ENCODE assay signal across 32 mouse cellular contexts in genomic region chrX:139357639-139358260, GRCm38 (mm10). TPM values are rescaled to one million over a fixed set of nuclear protein-coding genes. Genes with fewer than 3 reads are reported as not detected.
A peak's percentile ranks its signal among the peaks of the same experiment; 100 is the strongest.
DNase-seq lines count a peak whose midpoint lies in the region; ATAC-seq and TF ChIP-seq lines count a peak whose summit lies in the region.
"Had no signal": no experiment of that assay in that cellular context is flagged by ENCODE, and none has a peak within 500 bp of the region (broad histone marks: within the 10 kb centered on the region; RNA-seq: fewer than 3 reads in every experiment).

No protein-coding gene starts in this region.

- peak; percentile 22 for DNase-seq in kidney, adult 2 months
- DNase-seq in R1 (ENCODE audit: low read depth, low spot score) = peak; percentile 92
- DNase-seq in kidney, postnatal 4 days = peak; percentile 2 to 7
- DNase-seq in lung, postnatal 10 days = peak; percentile 1
- no peak for DNase-seq in yolk sac, embryonic 10.5 days (ENCODE audit: low spot score)
- no peak for DNase-seq in heart, adult 11 months
- no peak for DNase-seq in heart, postnatal 25 days (ENCODE audit: low spot score)
- DNase-seq: adrenal gland, postnatal 36 days; cerebellum, postnatal 14 days; gastrocnemius, postnatal 10 days; liver, embryonic 13.5 days; right cerebral cortex, adult 18-20 months; thymus, adult 18-20 months; thymus, postnatal 36 days had no signal

- H3K9ac ChIP-seq in kidney, embryonic 16.5 days (replicated peaks; ENCODE audit: low read length) = no peak overlapping the region
- H3K9ac ChIP-seq: embryonic facial prominence, embryonic 13.5 days; forebrain, embryonic 13.5 days; liver, embryonic 13.5 days had no signal

- H3K4me2 ChIP-seq in kidney, embryonic 16.5 days (replicated peaks; ENCODE audit: low read depth, low read length) = no peak overlapping the region
- H3K4me2 ChIP-seq: embryonic facial prominence, embryonic 13.5 days; forebrain, embryonic 13.5 days; heart, embryonic 11.5 days; liver, embryonic 13.5 days; midbrain, embryonic 11.5 days had no signal

- TF ChIP-seq CTCF in kidney, adult 2 months (conservative IDR thresholded peaks at IDR 0.05; ENCODE audit: insufficient read depth, insufficient read length, low read depth, low read length) = no peak

- H3K36me3 ChIP-seq in kidney, adult 2 months (ENCODE audit: control insufficient read depth, insufficient read depth, low read length) = no peaks in the 10 kb centered on the region
- H3K36me3 ChIP-seq in kidney, embryonic 16.5 days (ENCODE audit: insufficient read depth, low read length) = no peaks in the 10 kb centered on the region
- H3K36me3 ChIP-seq: embryonic facial prominence, embryonic 13.5 days; hindbrain, embryonic 10.5 days; liver, embryonic 13.5 days had no signal

- TF ChIP-seq POLR2A in kidney, adult 2 months (IDR thresholded peaks at IDR 0.05; ENCODE audit: low read depth, low read length) = no peak

- no peaks in the 10 kb centered on the region for H3K9me3 ChIP-seq in kidney, embryonic 16.5 days (ENCODE audit: low read length)
- H3K9me3 ChIP-seq: embryonic facial prominence, embryonic 13.5 days; forebrain, embryonic 13.5 days; hindbrain, embryonic 10.5 days; liver, embryonic 13.5 days had no signal

- 48% methylated on average over 7 of the region's 7 CpGs for WGBS in kidney, adult 2 months
- 56% methylated on average over 7 of the region's 7 CpGs for WGBS in kidney, embryonic 16.5 days

- H3K27ac ChIP-seq in kidney, adult 2 months (ENCODE audit: insufficient read depth, low read depth, low read length) = no peak overlapping the region
- no peak overlapping the region for H3K27ac ChIP-seq in kidney, embryonic 16.5 days (ENCODE audit: low read length)
- H3K27ac ChIP-seq: embryonic facial prominence, embryonic 13.5 days; forebrain, embryonic 13.5 days; hindbrain, embryonic 10.5 days; left cerebral cortex, adult 2 months; liver, embryonic 13.5 days; macrophage had no signal

- H3K4me1 ChIP-seq in kidney, adult 2 months (ENCODE audit: control insufficient read depth, insufficient read depth, low read length) = 0 out of 2 replicates have a peak, but pooled peaks cover 2% of the 10 kb centered on the region
- no peaks in the 10 kb centered on the region for H3K4me1 ChIP-seq in kidney, embryonic 16.5 days (ENCODE audit: insufficient read depth, low read length)
- H3K4me1 ChIP-seq: embryonic facial prominence, embryonic 13.5 days; forebrain, embryonic 13.5 days; hindbrain, embryonic 10.5 days; liver, embryonic 13.5 days had no signal

- no peaks in the 10 kb centered on the region for H3K27me3 ChIP-seq in kidney, adult 2 months (replicated peaks; ENCODE audit: control insufficient read depth, insufficient read depth, low read length)
- H3K27me3 ChIP-seq in kidney, embryonic 16.5 days (ENCODE audit: insufficient read depth, low read length) = peaks cover 11% of the 10 kb centered on the region; the same call in 1 of the 2 replicates
- H3K27me3 ChIP-seq: forebrain, embryonic 13.5 days; liver, embryonic 13.5 days had no signal

- intact Hi-C loops in heart, postnatal 25 days (cut with DNase I) = no loop called here

- no peak overlapping the region for H3K4me3 ChIP-seq in kidney, adult 2 months (ENCODE audit: insufficient read depth, low read depth, low read length)
- no peak overlapping the region for H3K4me3 ChIP-seq in kidney, embryonic 16.5 days (ENCODE audit: low read length)
- H3K4me3 ChIP-seq: embryonic facial prominence, embryonic 13.5 days; forebrain, embryonic 13.5 days; hindbrain, embryonic 10.5 days; left cerebral cortex, adult 2 months; liver, embryonic 13.5 days had no signal

- ATAC-seq in kidney, embryonic 16.5 days (ENCODE audit: low FRiP score, low TSS enrichment) = no peak
- ATAC-seq: CD4-positive, CD25-positive, alpha-beta regulatory T cell, adult 4 months; forebrain, embryonic 13.5 days; hindbrain, embryonic 16.5 days; intestine, embryonic 16.5 days had no signal

RNA-seq across cellular contexts. Expression of gene Trap1a, which starts 24.3 kb away (rescaled TPM):
- not detected in 2 replicates for polyA plus RNA-seq in kidney, adult 2 months (2012; rRNA removed)
- not detected in 2 replicates for polyA plus RNA-seq in kidney, embryonic 16.5 days (2015; fragmentation: Nextera tagmentation; extraction: Ambion mirVana)
- not detected for total RNA-seq in heart, postnatal 25 days (2021)
- total RNA-seq: adrenal gland, postnatal 36 days; gastrocnemius, postnatal 10 days; granulocyte monocyte progenitor cell, adult 5-6 weeks; layer of hippocampus, postnatal 10 days; left cerebral cortex, adult 2 months; left cerebral cortex, postnatal 36 days; midbrain, postnatal 0 days had no signal
- polyA plus RNA-seq: CD4-positive, CD25-positive, alpha-beta regulatory T cell, adult 4 months; embryonic facial prominence, embryonic 13.5 days; forebrain, embryonic 13.5 days; heart, postnatal 0 days; hindbrain, embryonic 16.5 days; intestine, embryonic 16.5 days; macrophage; midbrain, embryonic 11.5 days; midbrain, postnatal 0 days; neural tube, embryonic 14.5 days; stomach, embryonic 16.5 days had no signal

Comparison
In these comparisons a context has a peak if more than half of its experiments do, and no peak if none do; other contexts are left out.
1. DNase-seq: peak in kidney, adult 2 months (single experiment), R1 (single experiment), kidney, postnatal 4 days (2 of 2) and lung, postnatal 10 days (single experiment); none in yolk sac, embryonic 10.5 days (single experiment), heart, adult 11 months (single experiment) and heart, postnatal 25 days (single experiment).